In the genomic region with DNA sequence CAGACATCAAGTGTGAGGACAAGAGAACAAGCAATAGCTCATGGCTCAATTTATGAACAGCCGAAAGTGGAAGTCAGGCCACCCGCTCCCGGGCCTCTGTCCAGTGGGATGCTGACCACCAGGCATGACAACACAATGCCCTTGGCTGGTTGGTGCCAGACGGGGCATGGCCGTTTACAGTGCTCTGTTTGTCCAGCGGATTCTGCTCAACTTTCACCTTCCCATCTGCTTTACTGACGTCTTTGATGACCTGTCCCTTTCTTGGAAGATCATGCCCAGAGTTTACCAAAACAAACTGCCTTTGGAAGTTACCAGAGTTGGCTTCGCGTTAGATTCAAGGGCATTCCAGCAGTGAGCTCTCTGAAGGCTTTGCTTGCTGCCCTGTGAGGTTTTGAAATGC, we compare ENCODE assay signal across 33 mouse cellular contexts.
A peak's percentile ranks its signal among the peaks of the same experiment; 100 is the strongest.
DNase-seq lines count a peak whose midpoint lies in the region; ATAC-seq lines count a peak whose summit lies in the region.
"Had no signal": no experiment of that assay in that cellular context is flagged by ENCODE, and none has a peak within 500 bp of the region (broad histone marks: within the 10 kb centered on the region; RNA-seq: fewer than 3 reads in every experiment).

No protein-coding gene starts in this region.

- no peaks in the 10 kb centered on the region; the same call in 1 of the 2 replicates for H3K4me1 ChIP-seq in midbrain, embryonic 11.5 days (ENCODE audit: control insufficient read depth, insufficient read depth, low read length)
- peaks cover 15% of the 10 kb centered on the region for H3K4me1 ChIP-seq in midbrain, embryonic 10.5 days

- no peaks in the 10 kb centered on the region for H3K36me3 ChIP-seq in midbrain, embryonic 11.5 days (ENCODE audit: control insufficient read depth, insufficient read depth, low read length)
- H3K36me3 ChIP-seq in midbrain, embryonic 10.5 days = peaks cover 17% of the 10 kb centered on the region
- H3K36me3 ChIP-seq: heart, embryonic 12.5 days; heart, embryonic 15.5 days had no signal

- DNase-seq in adrenal gland, adult 8-10 months = peak; percentile 45
- no peak for DNase-seq in adrenal gland, postnatal 4 days (ENCODE audit: low spot score in 2 of 2)
- DNase-seq in midbrain, embryonic 11.5 days (ENCODE audit: low spot score, missing footprints) = peak; percentile 53
- no peak for DNase-seq in midbrain, embryonic 10.5 days (ENCODE audit: low spot score)
- peak; percentile 67 for DNase-seq in adrenal gland, postnatal 10 days
- DNase-seq in adrenal gland, postnatal 36 days = peak; percentile 32 to 36
- DNase-seq in gastrocnemius, postnatal 36 days = no peak
- no peak for DNase-seq in right cerebral cortex, postnatal 10 days (ENCODE audit: low spot score in 2 of 2)
- DNase-seq: B cell, adult 2 months; cerebellum, adult 11-12 months; cerebellum, adult 8-10 months; cerebellum, postnatal 10 days; cerebellum, postnatal 36 days; embryo, embryonic 11 days; gastrocnemius, postnatal 10 days; heart, adult 18-20 months; heart, postnatal 10 days; heart, postnatal 4 days; kidney, adult 18-20 months had no signal

- no peak overlapping the region for H3K9ac ChIP-seq in midbrain, embryonic 11.5 days (ENCODE audit: low read length)
- H3K9ac ChIP-seq: embryonic facial prominence, embryonic 13.5 days; forebrain, embryonic 13.5 days; heart, embryonic 12.5 days; heart, embryonic 15.5 days; hindbrain, embryonic 14.5 days had no signal

- intact Hi-C loops in gastrocnemius, postnatal 36 days (cut with DNase I) = no loop called here

- H3K27me3 ChIP-seq in midbrain, embryonic 11.5 days (ENCODE audit: control insufficient read depth, insufficient read depth, low read length) = peaks cover 4% of the 10 kb centered on the region; the same call in 1 of the 2 replicates
- peaks cover 28% of the 10 kb centered on the region for H3K27me3 ChIP-seq in midbrain, embryonic 10.5 days (ENCODE audit: low read depth, poor library complexity, severe bottlenecking)
- H3K27me3 ChIP-seq: CH12.LX, Patski had no signal

- ATAC-seq in midbrain, embryonic 11.5 days (ENCODE audit: low FRiP score) = no peak
- ATAC-seq: forebrain, embryonic 13.5 days; forebrain, embryonic 16.5 days; hindbrain, postnatal 0 days; inflammation-experienced regulatory T-cells, adult 6 months; intestine, embryonic 16.5 days; Patski had no signal

- WGBS in midbrain, embryonic 11.5 days = 93% methylated on average over 9 of the region's 9 CpGs
- WGBS in midbrain, embryonic 10.5 days = 88% methylated on average over 9 of the region's 9 CpGs

- H3K9me3 ChIP-seq in midbrain, embryonic 11.5 days (ENCODE audit: control insufficient read depth, low read length) = no peaks in the 10 kb centered on the region
- H3K9me3 ChIP-seq in midbrain, embryonic 10.5 days (replicated peaks) = peaks cover 4% of the 10 kb centered on the region; the same call in 1 of the 2 replicates
- H3K9me3 ChIP-seq: embryonic facial prominence, embryonic 13.5 days; forebrain, embryonic 13.5 days; G1E; heart, embryonic 12.5 days; heart, embryonic 15.5 days had no signal

- H3K4me3 ChIP-seq in midbrain, embryonic 11.5 days (ENCODE audit: low read depth, low read length) = no peak overlapping the region
- no peak overlapping the region for H3K4me3 ChIP-seq in midbrain, embryonic 10.5 days
- H3K4me3 ChIP-seq: embryonic facial prominence, embryonic 10.5 days; embryonic facial prominence, embryonic 13.5 days; erythroblast, embryonic 14.5 days; forebrain, embryonic 13.5 days; heart, embryonic 12.5 days; heart, embryonic 15.5 days had no signal

- H3K4me2 ChIP-seq in midbrain, embryonic 11.5 days = no peak overlapping the region
- H3K4me2 ChIP-seq: embryonic facial prominence, embryonic 13.5 days; forebrain, embryonic 13.5 days; heart, embryonic 12.5 days; heart, embryonic 15.5 days; hindbrain, embryonic 14.5 days had no signal

- H3K27ac ChIP-seq in midbrain, embryonic 11.5 days (ENCODE audit: low read depth, low read length) = no peak overlapping the region
- H3K27ac ChIP-seq in midbrain, embryonic 10.5 days (replicated peaks) = no peak overlapping the region
- H3K27ac ChIP-seq: embryonic facial prominence, embryonic 10.5 days; embryonic facial prominence, embryonic 13.5 days; forebrain, embryonic 13.5 days; heart, embryonic 15.5 days; hindbrain, embryonic 14.5 days; hindbrain, postnatal 0 days had no signal

Comparison
In these comparisons a context has a peak if more than half of its experiments do, and no peak if none do; other contexts are left out.
1. DNase-seq: peak in adrenal gland, adult 8-10 months (single experiment), midbrain, embryonic 11.5 days (single experiment), adrenal gland, postnatal 10 days (single experiment) and adrenal gland, postnatal 36 days (2 of 2); none in adrenal gland, postnatal 4 days (0 of 2), midbrain, embryonic 10.5 days (single experiment), gastrocnemius, postnatal 36 days (0 of 2) and right cerebral cortex, postnatal 10 days (0 of 2).